Mouse (Mus musculus) E14TG2a.4 (cell line): Measurements from ENCODE around the gene Cacna1g.

Source experiments
- H3K27me3 ChIP-seq: 2 replicates; pipeline ENCODE4 v1.6.1; 2014; ENCODE audit warnings: low read length, control low read depth; ENCODE audit not compliant: insufficient read depth
- H3K36me3 ChIP-seq: 2 replicates; pipeline ENCODE4 v1.6.1; 2014; ENCODE audit warnings: low read length, control low read depth; ENCODE audit not compliant: insufficient read depth
- H3K4me1 ChIP-seq: replicated peaks from 2 replicates; pipeline ENCODE4 v1.6.1; 2014; ENCODE audit warnings: low read depth, low read length, control low read depth
- H3K4me3 ChIP-seq: replicated peaks from 2 replicates; pipeline ENCODE4 v1.5.1; 2014; ENCODE audit warnings: mild to moderate bottlenecking, low read length
- H3K9me3 ChIP-seq: 2 replicates; pipeline ENCODE4 v1.6.1; 2014; ENCODE audit warnings: low read length, control low read depth
- CTCF ChIP-seq: conservative IDR thresholded peaks from 2 replicates; pipeline ENCODE4 v1.5.1; 2014; ENCODE audit warnings: low read length
- NANOG ChIP-seq: IDR thresholded peaks from 2 replicates; pipeline ENCODE4 v1.6.1; 2014; ENCODE audit warnings: borderline replicate concordance, low read length, mixed read lengths
- POU5F1 ChIP-seq: IDR thresholded peaks from 2 replicates; pipeline ENCODE4 v1.6.1; 2014; ENCODE audit warnings: low read length, borderline replicate concordance

Cacna1g gene

DNA sequence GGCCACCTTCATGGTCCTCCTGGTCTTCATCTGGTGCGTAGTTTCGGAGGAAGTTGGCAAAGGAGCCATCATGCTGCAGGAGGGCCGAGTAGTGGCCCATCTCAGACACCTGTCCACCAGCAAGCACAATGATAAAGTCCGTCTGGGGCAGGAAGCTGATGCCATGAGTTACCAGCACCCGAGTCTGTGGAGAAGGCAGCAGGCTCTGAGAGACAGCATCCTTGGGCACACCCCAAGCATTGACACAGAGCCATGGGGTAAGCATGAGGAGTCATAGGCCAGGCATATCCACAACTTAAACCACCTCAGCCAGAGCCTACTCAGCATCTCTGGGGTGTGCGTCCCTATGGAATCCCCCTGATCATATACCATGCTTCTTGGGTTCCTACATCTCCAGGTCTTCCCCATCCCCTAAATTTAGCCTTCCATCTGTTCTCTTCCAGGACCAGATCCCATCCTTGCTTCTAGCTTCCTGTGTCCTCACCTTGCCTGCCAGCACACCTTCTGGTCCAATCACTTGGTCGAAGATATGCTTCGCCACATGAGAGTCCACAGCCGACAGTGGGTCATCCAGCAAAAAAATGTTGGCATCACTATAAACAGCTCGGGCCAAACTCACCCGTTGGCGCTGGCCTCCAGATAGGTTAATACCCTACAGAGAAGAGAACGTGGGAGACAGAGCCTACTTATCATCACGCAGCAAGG, 112.7 kb downstream of the Cacna1g start:
- TF ChIP-seq POU5F1 (no peak), NANOG (no peak), CTCF (no peak)

GRCm38 (mm10) chr11:94359168-94359567, 114.8 kb downstream of the Cacna1g start:
- Histone ChIP-seq H3K9me3 (peaks cover 4% of the 10 kb centered on the region; the same call in 1 of the 2 replicates), H3K27me3 (peaks cover 39% of the 10 kb centered on the region), H3K4me3 (0 out of 2 replicates have a peak overlapping the region, but pooled peaks have one; percentile 37), H3K4me1 (peaks cover 8% of the 10 kb centered on the region), H3K36me3 (no peaks in the 10 kb centered on the region)
- TF ChIP-seq CTCF: no peak
- TF ChIP-seq POU5F1: no peak
- no peak for TF ChIP-seq NANOG

More for the DNA sequence above, 112.7 kb downstream of the Cacna1g start:
- H3K4me3 ChIP-seq: no peak overlapping the region
- H3K9me3 ChIP-seq: no peaks in the 10 kb centered on the region
- no peaks in the 10 kb centered on the region for H3K36me3 ChIP-seq
- peaks cover 37% of the 10 kb centered on the region for H3K27me3 ChIP-seq
- H3K4me1 ChIP-seq: peaks cover 8% of the 10 kb centered on the region
